Mouse (Mus musculus) thymus, postnatal 25 days (tissue): ENCODE data around the gene Susd4.

Experiments
- DNase-seq: peaks from one replicate; pipeline ENCODE4 v3.0.0; 2022

Gene Susd4

DNA sequence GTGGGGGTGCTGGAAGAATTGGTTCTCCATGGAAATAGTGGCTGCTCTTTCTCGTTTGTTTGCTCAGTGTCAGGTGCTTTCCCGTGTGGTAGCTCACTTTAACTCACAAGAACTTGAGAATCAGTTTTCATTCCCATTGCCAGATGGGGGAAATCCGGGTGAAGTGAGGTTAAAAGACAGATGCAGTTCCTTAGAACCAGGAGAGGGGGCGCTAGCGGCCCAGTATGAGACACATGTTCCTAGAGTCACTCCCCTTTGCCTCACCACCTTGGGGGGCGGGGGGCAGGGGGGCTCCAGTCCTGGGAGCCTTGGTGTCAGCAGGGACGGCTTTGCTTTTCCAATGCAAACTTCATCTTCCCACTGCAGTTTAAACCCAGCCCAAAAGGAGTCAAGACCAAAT, 23.4 kb downstream of the Susd4 start:
- no peak for DNase-seq

GRCm38 (mm10) chr1:182788896-182789295, 25.2 kb downstream of the Susd4 start:
- DNase-seq: no peak

GRCm38 (mm10) chr1:182792521-182793071, 28.9 kb downstream of the Susd4 start:
- peak; percentile 72 for DNase-seq

DNA sequence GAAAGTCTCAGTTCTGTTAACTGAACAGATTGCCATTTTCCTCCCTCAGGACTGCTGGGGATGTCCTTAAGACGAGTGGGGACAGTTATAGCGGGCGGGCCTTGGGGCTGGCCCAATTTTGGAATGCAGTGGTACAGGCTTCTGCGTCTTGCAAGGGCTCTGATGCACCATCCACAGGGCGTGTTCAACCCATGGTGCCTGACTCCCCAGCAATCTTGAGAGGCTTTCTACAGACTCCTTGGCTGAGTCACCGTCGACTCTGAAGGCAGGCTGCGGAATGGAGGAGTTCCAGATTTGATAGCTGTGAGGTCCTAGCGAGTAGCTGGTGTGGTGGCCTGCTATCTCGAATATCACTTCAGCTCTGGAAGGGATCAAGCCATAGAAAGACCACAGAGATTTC, 30.6 kb downstream of the Susd4 start:
- no peak for DNase-seq

DNA sequence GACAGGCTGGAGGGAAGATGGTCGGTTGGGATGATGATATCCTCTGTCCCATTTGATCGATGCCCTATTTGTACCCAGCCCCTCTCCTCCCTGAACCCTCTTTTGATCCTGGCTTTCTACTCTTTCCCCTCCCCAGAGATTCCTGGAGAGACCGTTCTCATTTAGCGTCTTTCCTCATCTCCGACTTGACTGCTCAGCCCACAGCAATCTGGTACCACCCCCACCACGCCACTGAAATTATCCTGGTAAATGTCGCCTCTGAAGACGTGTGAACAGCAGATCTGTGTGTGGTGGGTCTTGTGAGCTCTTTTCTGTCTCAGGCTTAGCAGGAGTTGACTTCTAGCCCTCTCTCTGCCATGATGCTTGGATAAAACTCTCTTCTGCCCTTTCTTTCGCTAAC, 31.0 kb downstream of the Susd4 start:
- DNase-seq: no peak

DNA sequence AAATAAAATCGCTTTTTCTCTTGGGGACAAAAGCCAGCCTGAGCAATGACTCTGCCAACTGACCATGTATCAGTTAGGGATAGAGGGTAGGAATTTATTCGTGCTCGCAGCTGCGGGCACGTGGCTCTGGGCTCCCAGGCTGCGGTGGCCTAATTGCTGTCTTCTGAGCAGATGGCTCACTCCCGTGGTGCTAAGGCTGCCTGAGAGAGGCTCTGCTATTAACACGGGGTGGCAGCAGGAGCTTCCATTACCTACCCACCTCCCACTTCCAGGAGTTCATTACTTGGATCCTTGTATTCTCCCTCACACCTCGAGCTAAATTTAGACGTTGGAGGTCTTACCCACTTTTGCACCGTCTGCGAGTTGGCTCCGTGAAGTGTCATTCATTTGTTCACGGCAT, 33.4 kb downstream of the Susd4 start:
- no peak for DNase-seq

- no peak for DNase-seq
Observed at GRCm38 (mm10) chr1:182801590-182801989, 37.9 kb downstream of the Susd4 start.

DNA sequence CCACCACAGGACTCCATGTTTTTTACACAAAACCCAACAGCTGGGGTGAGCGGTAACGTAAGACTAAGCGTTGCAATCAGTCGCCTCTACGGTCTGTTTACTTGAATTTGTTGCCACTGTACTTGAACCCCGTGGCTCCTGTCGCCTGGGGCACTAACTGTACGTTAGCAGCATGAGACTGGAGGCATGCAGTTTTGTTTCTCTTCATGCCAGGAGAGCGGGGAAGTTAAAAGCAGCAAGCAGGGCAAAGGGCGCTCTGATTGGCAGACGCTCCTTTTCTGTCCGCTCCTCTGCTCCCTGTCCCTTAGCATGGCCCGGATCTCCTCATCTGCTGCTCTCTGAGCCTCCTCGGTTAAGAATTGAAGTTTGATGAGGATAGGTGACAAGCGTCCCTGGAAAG, 39.2 kb downstream of the Susd4 start:
- DNase-seq: no peak

DNA sequence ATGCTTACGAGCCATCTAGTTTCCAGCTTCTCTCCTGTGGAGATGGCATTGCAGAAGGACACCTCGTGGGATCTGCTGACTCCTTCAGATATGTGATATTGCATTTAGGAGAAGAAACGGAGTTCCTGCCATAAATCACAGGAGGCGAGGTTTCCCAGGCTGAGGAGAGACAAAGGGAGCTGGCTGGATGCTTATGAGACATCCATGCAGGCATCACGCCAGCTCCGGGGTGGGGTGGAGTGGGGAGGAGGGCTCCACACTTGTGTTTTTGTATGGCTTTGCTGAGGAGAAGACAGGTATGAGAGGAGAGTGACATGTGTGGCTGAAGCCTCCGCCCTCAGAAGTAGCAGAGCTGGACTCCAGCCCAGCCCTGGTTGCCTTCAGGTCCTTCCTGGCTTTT, 50.3 kb downstream of the Susd4 start:
- DNase-seq: no peak

- DNase-seq: no peak
Observed at GRCm38 (mm10) chr1:182814566-182814965, 50.9 kb downstream of the Susd4 start.

DNA sequence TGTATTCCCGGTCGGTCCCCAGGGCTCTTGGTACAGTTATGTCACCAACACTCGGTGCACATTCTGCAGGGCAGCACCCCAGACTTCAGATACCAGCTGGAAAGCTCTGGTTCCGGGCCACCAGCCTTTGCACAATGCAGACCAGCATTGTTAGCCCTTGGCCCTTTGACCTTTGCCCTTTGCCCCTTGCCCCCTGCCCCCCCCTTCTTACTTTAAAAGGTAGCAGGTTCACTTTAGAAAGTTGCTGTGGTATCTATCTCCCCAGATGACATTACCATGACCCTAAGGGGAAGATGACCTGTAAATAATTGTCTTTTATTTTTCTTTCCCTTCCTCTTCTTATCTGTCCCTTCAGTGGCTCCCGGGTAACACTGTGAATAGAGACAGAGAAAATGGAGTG, 53.4 kb downstream of the Susd4 start:
- no peak for DNase-seq

DNA sequence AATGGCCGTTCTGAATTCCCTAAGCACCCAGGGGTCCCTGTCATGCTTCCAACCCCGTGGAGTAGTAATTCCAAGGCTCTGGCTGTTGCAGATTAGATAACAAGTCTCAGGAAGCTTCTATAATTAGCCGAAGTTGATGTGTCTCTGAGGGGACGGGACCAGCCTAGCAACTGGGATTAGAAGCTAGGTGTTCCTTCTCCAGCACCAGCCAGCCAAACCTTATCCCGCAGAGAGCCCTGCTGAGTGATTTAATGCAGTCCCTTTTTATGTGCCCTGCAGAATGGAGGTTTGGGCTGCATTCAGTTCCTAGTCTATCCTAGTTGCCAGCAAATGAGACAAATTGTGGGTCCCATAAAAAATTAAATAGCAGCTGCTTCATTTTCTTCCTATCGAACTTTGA, 54.0 kb downstream of the Susd4 start:
- DNase-seq: no peak

- DNase-seq: no peak
Observed at GRCm38 (mm10) chr1:182818931-182819330, 55.3 kb downstream of the Susd4 start.

- DNase-seq: no peak
Observed at GRCm38 (mm10) chr1:182822729-182823128, 59.1 kb downstream of the Susd4 start.

- no peak for DNase-seq
Observed at GRCm38 (mm10) chr1:182823723-182824421, 60.2 kb downstream of the Susd4 start.

DNA sequence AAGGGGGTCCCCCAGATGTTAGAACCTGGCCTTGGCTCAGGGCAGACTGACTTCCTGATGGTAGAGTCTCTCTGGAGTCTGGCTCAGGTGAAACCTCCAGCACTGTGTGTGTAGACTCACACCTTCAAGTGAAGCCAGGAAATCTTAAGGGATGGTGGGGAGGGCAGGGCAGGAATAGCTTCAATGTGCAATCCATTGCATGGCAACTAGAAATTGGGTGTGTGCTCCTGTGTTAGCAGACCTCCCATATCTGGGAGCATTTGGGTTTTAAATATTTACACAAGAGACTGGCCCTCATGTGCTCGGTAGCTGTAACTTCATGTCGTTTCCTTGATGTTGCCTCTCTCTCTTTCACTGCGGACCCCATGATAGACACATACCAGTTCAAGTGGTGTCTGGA, 62.9 kb downstream of the Susd4 start:
- no peak for DNase-seq

GRCm38 (mm10) chr1:182838061-182838460, 74.4 kb downstream of the Susd4 start:
- DNase-seq: no peak

- no peak for DNase-seq
Observed at GRCm38 (mm10) chr1:182839332-182839929, 75.8 kb downstream of the Susd4 start.

DNA sequence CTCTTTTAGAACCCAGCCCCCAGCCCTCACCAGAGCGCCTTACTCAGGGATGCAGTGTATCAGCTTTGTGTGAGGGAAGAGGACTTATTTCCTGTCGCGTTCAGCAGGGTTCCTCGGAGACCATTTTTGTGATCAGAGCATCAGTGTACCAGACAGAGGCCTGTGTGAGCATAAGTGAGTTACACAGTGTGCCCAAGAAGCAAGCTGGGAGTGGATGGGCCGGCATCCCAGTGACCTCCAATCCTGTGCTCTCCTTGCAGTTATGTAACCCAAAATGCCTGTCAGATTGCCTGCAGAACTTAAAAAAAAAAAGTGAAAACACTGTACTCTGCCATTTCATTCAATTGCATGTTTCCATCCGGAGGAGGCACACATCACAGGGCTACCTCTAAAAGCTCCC, 76.4 kb downstream of the Susd4 start:
- no peak for DNase-seq

DNA sequence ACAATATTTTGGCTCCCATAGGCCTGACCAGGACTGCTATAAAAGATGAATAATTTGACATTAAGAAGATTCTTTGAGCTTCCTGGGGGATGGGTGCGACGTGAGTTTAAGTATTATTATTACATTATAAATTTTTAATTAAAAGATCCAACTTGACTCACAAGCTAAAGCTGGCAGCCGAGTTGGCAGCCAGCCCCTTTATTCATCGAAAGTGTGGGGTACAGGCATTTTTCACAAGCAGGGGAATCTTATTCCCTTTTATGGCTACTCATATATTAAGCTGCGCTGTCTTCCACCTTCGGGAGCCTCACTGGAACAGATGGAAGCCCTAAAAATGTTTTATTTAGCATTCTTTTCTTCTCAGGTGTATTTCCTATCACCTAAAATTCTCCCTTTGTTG, 76.9 kb downstream of the Susd4 start:
- no peak for DNase-seq

- DNase-seq: no peak
Observed at GRCm38 (mm10) chr1:182849556-182849955, 85.9 kb downstream of the Susd4 start.

DNA sequence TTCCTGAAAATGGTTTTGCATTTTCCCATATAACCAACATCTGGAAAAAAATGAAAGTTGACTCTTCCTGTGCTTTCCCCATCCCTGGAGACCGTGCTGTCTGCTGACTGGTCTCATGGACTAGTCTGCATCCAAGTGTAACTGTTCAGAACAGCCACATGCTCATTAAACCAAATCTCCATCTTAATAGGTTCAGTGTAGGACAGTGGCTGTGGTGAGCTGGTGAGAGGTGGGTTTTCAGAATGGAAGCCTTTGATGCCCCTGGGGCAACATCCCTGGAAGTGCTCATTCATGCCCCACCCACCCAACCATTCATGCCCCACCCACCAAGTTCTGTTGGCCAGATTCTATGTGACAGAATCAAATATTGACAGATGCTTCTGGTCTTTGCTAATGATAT, 86.4 kb downstream of the Susd4 start:
- DNase-seq: no peak

DNA sequence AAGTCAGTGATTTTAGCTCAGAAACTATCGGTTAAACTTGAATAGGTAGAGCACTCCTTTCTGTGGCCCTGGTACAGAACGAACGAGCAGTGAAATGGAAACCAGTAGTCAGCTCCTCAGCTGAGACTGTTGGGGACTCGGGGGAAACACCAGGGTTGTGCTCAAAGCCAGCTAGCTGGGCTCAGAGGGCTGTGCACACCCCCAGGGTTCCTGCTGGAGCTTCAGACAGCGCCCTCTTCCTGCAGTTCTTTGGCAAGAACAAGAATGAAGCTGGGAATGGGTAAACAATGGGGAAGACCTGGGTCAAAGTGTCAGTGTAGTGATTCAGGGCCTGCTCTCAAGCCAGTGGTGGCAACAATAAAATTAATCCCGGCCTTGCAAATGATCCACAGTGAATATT, 88.5 kb downstream of the Susd4 start:
- DNase-seq: no peak

DNA sequence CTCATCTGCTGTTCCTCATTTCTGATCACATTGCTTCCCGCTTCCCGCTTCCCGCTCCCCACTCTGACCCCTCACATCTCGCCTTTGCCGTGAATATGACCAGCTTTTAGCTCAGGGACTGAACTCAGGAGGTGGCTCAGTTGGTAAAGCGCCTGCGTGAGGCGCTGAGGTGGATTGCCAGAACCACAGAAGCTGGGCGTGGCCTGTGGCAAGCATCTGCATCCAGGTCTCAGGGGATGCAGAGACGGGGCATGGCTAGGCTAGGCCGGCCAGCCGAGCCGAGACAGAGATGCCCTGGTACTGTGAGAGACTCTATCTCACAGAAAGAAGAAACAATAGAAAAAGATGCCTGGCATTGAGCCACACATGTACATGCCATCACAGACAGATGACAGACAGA, 93.0 kb downstream of the Susd4 start:
- no peak for DNase-seq
